Mouse (Mus musculus) retina, adult 2 months (tissue): ENCODE data around the gene Ralgps1.

Source experiments
- DNase-seq: peaks from one replicate; pipeline ENCODE4 v3.0.0-alpha.2; 2012; ENCODE audit warnings: low read depth, low spot score

The Ralgps1 gene

DNA sequence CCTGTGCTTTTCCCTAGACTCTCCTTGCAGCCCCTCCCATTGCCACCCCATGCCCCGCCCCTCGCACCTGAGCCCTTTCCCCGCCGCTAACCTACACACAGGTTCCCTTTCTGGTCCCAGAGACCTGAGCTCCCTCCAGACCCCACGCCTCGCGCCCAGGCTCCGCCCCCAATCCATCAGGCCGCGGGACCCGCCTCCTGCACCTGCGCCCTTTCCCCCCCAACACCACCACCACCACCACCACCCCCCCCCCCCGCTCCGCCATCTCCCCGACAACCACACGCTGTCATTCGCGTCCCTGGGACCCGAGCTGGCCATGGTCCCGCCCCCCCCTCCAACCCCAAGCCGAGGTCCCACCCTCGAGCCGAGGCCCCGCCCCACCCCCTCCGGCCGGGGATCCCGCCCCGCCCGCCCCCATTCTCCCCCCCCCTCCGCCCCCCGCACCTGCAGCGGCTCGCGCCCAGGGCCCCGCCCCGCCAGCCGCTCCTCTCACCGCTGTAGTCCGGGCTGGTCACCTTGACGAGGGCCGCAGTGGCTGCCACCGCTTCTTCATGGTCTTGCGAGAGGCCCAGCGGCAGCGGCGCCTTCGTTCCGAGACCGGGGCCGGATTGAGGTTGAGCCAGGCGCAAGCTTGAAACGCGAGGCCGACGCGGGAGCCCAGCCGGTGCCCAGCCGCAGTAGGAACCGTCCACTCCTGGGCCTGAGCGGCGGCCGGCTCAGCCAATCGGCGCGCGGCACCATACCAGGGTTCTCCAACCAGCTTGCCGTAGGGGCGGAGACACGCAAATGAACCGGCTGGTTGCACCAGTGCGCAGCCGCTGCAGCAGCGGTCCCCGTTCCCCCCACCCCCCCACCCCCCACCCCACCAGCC, at the start of gene Ralgps1:
TSS of gene Ralgps1 (minus strand) at position 710 of the 871 bp plus-strand sequence.
- DNase-seq, result peak; percentile 90

DNA sequence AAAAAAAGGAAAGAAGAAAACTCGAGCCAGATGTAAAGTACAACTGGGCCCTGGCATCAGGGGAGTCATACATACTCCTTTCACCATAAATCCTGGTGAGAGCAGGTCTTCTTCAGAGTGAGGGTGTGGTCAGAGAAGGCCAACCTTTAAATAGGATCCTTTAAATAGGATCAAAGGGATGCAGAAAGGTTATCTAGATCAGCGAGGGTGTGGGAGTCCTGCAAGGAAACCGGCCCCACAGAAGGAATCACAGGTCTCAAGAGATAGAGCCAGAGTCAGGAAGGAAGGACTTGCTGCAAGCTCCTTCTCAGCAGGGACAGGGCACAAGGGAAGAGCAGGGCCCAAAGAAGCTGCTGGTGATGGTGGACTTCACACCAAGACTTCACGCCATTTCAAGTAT, 46.2 kb upstream of the Ralgps1 start:
- DNase-seq, result no peak

DNA sequence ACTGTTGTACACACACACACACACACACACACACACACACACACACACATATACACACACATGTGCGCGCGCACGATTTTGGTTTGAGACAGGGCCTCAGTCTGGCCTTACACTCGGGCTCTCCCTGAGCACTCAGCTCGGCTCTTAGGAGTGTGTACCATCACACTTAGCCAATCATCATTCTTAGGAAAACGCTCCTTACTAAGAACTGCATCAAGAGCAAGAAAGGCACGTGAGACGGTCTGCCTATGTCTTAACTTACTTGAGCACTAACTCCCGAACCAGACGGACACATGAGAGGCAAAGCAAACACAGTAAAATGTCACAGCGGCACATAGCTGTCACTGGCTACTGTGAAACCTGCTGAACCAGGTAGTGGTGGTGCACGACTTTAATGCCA, 42.7 kb upstream of the Ralgps1 start:
- no peak for DNase-seq

DNA sequence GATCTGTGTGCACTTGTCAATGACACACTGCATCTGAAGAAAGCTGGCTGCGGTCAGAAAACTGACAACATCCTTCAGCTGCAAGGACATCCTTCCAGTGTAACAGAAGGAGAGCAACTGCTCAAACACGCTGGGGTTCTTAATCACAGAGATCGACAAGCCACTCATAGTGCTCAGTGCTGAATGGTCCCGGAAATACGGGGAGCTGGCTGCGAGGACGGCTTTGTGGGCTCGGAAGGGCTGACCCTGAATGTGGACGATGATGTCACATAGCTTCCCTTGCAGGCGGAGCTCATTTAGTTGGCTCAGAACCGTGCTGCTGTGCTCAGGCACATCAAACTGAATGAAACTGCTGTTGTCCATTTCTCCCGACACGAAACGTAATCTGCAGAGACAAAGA, 40.8 kb upstream of the Ralgps1 start:
- DNase-seq, result no peak

DNA sequence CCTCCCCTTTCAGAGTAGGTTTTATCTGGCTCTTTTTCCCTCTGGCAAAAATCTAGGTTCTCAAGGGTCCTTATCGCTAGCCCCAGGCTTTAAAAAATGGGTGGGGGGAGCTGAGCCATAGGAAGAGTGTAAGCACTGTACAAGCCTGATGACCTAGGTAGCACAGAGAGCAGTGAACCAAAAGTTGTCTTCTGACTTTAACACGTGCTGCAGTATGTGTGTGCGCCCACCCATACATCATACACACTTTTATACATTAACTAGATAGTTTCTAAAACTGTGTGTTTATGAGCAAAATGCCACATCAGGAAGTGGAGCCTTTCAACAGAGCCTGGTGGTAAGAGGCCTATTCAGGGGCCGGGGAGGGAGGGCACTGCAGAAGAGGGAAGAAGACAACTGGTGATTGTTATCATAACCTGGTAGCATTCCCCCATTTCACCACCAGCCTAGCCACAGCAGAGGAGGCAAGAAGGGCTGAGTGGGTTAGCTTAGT, 32.3 kb upstream of the Ralgps1 start:
- DNase-seq, result no peak

DNA sequence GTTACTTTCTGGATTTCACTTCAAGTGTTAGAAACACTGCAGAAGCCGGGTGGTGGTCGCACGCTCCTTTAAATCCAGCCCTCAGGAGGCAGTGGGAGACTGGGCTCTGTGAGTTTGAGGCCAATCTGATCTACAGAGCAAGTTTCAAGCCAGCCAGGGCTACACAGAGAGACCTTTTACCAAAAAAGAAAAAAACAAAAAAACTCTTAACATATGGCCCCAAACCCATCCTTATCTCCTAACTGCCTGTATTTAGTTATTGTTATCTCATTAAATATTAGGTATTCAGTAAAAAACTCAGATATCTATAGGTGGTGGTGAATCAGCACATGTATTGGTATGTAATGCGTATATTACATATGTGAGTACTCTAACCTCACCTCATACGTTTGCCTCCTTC, 31.4 kb upstream of the Ralgps1 start:
- DNase-seq, result no peak

DNA sequence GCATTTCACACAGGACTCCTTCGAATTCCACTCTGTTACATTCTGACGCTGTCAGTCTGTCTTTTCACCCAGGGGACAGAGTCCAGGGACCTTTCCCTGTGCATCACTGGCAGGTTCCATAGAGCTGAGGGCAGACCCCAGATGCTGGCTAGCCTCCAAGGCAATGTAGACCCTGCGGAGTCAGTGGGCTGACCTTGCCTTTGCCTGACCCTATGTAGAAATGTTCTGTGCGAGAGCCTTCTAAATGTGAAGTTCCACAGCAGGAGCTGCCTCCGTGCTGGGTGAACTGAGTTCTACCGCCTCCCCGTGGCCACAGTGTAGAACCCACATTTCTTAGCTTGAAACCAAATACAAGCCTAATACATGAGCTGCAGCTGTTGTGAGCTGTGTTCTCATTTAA, 30.9 kb upstream of the Ralgps1 start:
- DNase-seq, result peak; percentile 40

DNA sequence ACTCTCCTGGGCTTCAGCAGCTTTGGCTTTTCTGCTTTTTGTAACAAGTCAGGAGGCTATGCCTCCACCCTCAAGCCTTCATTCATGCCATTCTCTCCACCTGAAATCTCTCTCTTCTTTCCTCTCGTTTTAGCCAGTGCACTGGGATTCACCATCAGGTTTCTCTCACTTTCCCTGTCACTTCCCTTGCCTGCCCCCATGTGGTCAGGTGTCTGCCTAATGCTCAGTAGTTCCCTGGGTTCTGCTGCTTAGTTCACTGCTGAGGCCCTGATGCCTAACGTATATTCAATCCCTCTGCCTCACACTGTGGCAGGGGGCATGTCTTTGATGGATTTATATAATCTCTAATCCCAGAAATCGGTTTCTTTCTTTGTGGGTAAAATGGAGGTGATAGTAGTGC, 29.9 kb upstream of the Ralgps1 start:
- no peak for DNase-seq

DNA sequence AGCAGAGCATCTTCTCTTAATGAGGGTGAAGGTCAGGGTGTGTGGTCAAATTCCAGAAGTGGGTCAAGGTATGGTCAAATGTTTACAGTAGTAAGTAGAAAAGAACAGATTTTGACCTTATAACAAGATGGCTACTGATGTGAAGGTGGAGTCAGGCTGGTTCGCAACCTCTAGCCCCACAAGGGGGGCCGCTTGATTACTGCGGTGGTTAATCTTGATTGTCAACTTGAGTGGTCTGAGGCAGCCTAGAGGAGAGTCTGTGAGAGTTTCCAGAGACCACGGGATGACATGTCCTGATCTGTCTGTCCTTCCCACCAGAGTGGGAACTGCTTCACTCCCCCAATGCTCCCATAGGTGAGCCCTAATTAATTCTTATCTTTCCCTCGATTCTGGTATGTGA, 29.3 kb upstream of the Ralgps1 start:
- DNase-seq, result no peak

DNA sequence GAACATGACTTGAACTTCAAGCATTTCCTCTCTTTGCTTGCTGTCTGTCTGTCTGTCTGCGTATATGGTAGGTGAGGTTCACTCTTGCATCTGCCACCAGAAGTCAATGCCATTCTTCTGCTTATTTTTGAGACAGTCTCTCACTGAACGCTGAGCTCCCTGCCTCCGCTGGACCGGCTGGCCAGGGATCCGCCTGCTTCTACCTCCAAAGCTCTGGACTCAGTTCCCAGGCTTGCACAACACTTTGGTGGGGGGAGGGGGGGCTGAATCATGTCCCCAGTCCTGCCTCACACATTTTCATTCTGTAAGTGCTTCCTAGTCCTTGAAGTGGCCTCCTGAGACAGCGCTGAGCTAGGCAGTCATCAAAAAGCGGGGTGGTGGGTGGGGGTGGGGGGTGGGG, 27.8 kb upstream of the Ralgps1 start:
- no peak for DNase-seq

DNA sequence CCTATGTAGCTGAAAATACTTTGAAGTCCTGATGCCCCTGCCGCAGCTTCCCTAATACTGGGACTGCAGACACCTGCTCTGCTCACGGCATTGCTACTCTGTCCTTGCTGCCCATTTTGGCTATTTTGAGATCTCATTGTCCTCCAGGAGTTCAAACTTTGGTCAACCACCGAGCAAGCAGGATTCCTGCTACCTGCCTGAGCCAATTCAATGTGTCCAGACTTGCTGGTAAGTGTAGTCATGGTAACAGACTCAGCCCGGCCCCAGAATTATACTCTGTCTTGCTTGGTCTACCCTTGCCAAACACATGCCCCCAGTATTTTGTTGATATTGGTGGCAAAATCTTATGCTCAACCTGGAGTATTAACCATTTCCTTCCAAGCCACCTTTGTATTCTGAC, 25.8 kb upstream of the Ralgps1 start:
- no peak for DNase-seq

DNA sequence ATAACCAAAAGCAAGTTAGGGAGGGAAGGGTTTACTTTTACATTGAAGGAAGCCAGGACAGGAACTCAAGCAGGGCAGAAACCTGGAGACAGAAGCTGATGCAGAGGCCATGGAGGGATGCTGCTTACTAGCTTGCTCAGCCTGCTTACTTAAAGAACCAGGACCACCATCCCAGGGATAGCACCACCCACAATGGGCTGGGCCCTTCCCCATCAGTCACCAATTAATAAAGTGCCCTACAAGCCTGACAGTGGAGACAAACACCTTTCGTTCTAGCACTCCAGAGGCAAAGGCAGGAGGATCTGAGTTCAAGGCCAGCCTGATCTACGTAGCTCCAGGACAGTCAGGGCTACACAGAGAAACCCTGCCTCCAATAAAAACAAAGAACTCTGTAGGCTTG, 23.8 kb upstream of the Ralgps1 start:
- no peak for DNase-seq

DNA sequence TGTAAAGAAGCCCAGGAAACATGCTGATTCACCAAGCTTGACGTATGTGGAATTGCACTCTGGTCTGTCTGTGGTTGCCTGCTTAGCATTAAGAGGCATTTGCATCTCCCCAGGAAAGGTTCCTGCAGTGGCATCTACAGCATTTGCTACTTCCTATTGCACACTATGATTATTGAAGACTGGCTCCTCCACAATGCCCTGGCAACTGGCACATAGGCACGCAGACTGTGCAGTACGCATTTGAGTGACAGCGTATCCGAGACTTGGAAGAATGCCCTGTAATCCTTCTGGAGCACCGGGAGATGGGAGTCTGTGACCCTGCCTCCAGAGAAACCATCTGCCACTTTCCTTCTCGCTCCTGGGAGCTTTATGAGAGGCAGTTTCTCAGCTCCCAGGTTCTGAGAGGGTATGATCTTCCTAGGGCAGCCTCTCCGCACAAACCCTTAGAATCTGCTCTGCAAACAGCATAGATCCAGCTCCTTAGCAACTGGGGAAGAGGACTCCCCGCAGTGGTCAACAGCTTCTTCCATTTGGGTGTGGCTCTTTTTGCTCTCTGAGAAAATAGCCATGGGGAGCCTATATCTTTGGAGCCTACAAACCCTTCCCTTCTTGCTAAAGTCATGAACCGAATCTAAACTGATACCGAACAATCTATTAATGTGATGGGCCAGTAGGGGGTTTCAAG, 22.8 kb upstream of the Ralgps1 start:
- no peak for DNase-seq

DNA sequence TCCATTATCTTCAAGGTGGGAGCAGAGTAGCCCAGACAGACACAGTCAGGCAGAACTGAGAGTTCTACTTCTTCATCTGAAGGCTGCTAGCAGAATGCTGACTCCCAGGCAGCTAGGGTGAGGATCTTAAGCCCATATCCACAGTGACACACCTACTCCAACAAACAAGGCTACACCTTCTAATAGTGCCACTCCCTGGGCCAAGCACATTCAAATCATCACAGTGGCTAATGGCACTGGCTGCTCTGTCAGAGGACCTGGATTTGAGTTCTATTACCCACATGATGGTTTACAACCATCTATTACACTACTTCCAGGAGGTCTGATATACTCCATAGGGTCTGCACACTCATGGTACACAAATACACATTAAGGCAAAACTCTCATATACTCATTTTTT, 21.7 kb upstream of the Ralgps1 start:
- no peak for DNase-seq

DNA sequence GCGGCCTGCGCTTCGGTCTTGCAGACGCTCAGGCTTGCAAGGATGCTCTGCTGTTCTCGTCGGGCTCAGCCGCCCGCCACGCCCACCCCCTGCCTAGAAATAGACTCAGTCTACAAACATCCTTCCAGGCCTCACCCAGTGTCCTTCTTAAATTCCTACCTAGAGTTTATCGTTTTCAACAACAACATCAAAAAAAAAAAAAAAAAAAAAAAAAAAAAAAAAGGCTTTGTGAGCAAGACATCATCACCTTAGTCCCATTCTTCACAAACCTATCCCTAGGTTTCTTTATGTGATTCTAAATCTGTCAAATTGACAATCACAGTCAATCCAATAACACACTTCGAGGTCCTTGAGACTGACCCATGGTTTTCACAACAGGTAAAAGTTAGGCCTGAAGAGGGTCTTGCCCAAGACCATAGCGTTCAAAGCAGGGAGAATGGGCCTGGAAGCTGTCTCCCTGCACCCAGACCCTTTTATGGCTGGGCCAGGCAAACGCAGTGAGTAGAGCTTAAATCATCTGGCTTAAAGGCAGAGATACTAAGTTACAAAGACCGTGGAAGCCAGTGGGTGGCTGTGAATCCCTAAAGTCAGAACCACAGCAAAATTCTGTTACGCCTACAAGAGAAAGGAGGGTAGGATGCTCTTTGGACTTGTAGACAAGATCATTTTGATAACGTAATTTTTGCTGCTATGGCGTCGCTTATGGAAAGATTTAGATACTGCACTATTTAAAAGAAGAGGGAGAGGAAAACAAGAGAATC, 542 bp upstream of the Ralgps1 start:
- DNase-seq, result no peak

DNA sequence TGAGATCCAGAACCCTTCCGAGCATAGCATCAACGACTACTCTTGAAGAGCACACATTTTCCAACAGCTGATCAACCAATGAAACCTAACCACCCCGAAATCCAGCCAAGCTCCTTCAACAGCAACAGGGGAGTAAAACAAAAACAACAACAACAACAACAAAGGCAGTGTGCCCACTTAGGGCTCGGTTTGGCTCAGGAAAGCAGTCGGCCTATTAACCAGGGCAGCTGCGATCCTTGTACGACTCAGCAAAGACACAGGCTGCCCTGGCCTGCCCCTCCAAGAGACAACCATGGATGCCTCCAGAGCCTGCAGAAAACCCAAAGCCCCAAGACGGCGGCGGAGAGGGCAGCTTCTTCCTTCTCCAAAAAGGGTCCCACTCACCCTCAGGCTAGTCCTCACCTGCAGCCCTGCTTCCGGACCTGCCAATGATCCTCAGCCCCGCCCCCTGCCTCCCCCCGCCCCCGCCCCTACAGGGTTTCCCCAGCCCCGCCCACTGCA, 960 bp downstream of the Ralgps1 start:
- no peak for DNase-seq

DNA sequence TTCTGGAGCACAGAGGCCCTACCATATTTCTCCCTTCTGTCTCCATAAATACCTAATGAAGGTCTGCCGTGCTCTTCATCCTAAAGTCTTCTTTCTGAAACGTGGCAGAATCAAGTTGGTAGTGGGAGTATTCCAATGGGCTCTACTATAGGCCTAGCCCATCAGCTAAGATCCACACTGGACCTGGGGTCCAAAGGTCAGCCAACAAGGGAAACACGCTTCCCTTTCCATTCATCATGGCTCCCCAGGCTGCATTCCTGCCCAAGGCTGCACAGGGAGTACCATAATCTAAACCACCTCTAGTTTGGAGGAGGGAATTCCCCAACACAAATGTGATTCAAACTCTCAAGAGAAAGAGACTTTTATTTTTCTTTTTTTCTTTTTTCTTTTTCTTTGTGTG, 1.8 kb downstream of the Ralgps1 start:
- DNase-seq, result no peak

DNA sequence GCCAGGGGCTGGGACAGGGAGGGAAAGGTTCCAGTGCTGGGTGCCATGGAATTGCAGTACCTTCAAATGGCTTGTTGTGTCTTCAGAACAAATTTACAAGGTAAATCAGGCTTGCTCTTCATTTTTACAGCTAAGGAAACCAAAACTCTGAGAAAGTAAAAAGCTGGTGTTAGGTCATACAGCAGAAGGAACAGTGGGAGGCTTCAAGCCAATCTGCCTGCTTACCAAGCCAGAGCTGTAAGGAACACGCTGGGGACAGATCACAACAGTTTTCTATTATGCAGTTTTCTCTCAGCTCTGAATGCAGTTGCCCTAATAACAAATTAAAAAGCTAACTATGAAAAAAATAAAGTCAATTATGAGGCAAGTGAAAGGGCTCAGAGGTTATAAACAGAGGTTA, 2.8 kb downstream of the Ralgps1 start:
- no peak for DNase-seq

DNA sequence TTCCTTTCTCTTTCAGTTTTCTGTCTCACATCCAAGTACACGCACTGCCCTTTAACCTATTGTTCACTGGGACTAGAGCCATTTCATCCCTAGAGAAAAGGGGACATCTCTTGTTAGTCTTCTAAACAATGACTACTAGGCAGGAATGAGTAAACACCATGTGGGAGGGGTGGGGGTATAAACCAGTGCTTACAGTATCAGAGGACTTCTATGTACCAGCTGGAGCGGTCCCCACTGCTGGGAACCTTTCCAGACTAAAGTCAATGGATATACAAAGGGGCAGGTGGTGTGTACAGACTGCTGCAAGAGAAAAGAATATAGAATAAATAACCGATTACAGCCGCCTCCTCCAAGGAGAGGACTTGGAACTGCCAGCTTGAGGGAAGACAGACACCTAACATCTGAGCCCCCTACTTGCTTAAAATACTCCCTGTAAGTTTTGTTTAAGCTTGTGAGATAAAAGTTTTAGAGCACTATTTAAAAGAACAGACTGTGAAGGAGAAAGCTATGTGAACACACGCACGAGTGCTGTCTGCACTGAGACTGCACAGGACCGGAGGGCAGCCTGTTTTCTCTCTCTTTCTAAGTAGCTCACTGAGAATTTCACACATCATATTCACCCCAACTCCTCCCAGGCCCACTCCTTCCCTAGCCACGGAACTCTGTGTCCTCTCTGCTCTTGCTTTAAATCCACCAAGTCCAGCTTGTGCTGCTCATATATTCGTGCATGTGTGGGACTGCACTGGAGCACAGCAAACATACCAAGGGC, 5.4 kb downstream of the Ralgps1 start:
- DNase-seq, result no peak

DNA sequence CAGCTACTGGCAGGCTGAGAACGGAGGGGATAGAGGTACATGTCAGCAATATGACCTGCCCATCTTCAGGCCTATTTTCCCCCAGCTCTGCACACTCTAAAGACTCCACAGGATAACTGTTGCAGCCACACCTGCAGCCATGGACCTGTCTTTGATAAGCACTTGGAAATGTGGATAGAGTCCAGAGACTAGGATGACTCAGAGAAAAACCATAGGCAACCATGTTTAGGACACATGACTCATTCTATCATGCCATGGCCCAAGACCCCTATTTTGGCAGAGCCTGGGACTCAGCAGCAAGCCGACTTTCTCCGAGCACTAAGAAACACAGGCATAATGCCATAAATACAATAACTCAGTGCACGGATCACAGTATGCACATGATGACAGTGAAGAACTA, 6.6 kb downstream of the Ralgps1 start:
- no peak for DNase-seq

DNA sequence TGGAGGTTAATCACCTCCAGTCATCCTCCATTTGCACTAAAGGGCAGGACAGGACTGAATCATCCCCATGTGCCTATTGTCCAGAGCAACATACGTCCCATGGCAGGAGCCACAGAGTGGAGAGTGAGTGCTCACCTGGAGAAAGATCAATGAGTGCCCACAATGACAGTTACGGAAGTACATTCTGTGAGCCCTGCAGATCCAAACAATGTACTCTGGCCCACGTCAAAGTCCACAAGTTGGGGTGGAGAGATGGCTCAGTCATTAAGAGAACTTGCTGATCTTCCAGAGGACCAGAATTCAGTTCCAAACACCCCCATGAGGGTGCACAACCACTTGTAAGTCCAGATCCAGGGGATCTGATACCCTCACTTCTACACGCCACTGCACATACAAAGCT, 7.4 kb downstream of the Ralgps1 start:
- no peak for DNase-seq
